Mouse (Mus musculus): ENCODE measurements around the gene Rnf103. TPM values are rescaled to one million over a fixed set of nuclear protein-coding genes. Genes with fewer than 3 reads are reported as not detected.
"Not testable (repeated sequence)": the region's sequence is repeated elsewhere in the genome, so short reads cannot be mapped to it uniquely, and the experiment has no call there.

The Rnf103 gene
- total RNA-seq (2021) (10 to 100 TPM; 20.8 to 26.7 TPM), polyA plus RNA-seq (2012; rRNA removed) (7.6 and 12.1 TPM in 2 replicates)
- long read RNA-seq, transcript Rnf103-201 (4 exons, 3,264 nt) = major isoform, 21 of 27 reads
- long read RNA-seq, partial matches to known transcripts = 3 of 27 reads
- long read RNA-seq, other reads (novel, unspliced or antisense) = 3 of 27 reads

DNA sequence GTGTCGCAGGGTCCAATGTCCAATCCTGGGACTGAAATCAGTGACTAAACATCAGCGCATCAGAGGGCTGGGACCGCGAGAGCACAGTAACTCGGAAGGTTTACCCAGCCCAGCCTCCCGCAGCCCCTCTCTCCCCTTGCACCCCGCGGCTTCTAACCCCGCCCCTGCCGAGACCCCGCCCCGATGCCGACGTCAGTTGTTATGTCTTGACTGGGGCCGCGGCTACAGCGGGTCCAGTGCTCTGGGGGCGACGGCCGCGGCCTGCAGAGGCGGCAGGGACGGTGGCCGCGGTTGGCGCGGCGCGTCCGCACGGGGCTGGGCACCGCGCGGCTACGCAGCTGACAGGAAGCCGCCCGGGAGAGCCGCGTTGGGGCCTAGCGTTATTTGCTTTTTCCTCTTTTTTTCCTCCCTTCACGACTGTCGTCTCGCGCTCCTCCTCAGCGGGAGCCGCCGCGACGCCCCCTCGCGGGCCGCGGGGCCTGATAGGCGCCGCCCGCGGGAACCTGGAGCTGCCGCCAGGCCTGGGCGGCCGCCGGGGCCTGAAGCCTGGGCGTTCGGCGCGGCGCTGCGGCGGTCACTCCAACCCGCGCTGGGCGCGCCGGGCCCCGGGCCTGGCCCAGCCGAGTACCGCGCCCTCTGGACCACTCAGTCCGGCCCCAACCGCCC is at the start of gene Rnf103:
Gene Rnf103 (plus strand): TSS at position 220 of the 666 bp plus-strand sequence.
- H3K9ac ChIP-seq (ENCODE audit: low read depth, low read length) = peak within 1 kb of the TSS; percentile 96
- TF ChIP-seq POLR2A (IDR thresholded peaks at IDR 0.05; ENCODE audit: insufficient read depth, low read depth, low read length) = peak; percentile 92
- no peak; the same call in 1 of the 2 replicates for TF ChIP-seq EP300 (IDR thresholded peaks at IDR 0.05; ENCODE audit: insufficient read depth, low read depth, low read length)
- peak; percentile 60 for TF ChIP-seq CTCF (IDR thresholded peaks at IDR 0.05)
- no peaks in the 10 kb centered on the region for H3K79me2 ChIP-seq (replicated peaks; ENCODE audit: control insufficient read depth, insufficient read depth, low read length)
- peak within 1 kb of the TSS; percentile 84 for H3K4me3 ChIP-seq
- peak; percentile 94 to 95 for DNase-seq
- H3K27me3 ChIP-seq (ENCODE audit: control insufficient read depth, insufficient read depth, low read length) = no peaks in the 10 kb centered on the region
- intact Hi-C loops (cut with DNase I) = loop anchor here (1.0 to 2.0 kb wide), 3 partner anchors 49 to 139 kb away; partner anchors contain the start of genes Chmp3, Kdm3a and Rmnd5a
- peak within 1 kb of the TSS; percentile 98 for H3K27ac ChIP-seq
- under 1% methylated on average over 76 of the region's 79 CpGs for WGBS
- H3K4me1 ChIP-seq (ENCODE audit: control insufficient read depth, insufficient read depth, low read length) = peaks cover 3% of the 10 kb centered on the region
- H3K36me3 ChIP-seq (ENCODE audit: control insufficient read depth, insufficient read depth, low read length) = peaks cover 22% of the 10 kb centered on the region

- WGBS = 54% methylated on average over 1 of the region's 1 CpGs
- no peak overlapping the region for H3K9ac ChIP-seq (ENCODE audit: low read depth, low read length)
- no peak for DNase-seq
- intact Hi-C loops (cut with DNase I) = loop anchor here (5.0 kb wide), 1 partner anchor 98 kb away; the partner anchor contains the start of gene Chmp3
- peaks cover 2% of the 10 kb centered on the region; the same call in 1 of the 2 replicates for H3K4me1 ChIP-seq (ENCODE audit: control insufficient read depth, insufficient read depth, low read length)
- no peak overlapping the region for H3K4me3 ChIP-seq
- TF ChIP-seq CTCF (IDR thresholded peaks at IDR 0.05) (no peak), EP300 (IDR thresholded peaks at IDR 0.05; ENCODE audit: insufficient read depth, low read depth, low read length) (no peak), POLR2A (IDR thresholded peaks at IDR 0.05; ENCODE audit: insufficient read depth, low read depth, low read length) (no peak)
- no peaks in the 10 kb centered on the region for H3K27me3 ChIP-seq (ENCODE audit: control insufficient read depth, insufficient read depth, low read length)
- no peaks in the 10 kb centered on the region for H3K36me3 ChIP-seq (ENCODE audit: control insufficient read depth, insufficient read depth, low read length)
- no peak overlapping the region for H3K27ac ChIP-seq
- H3K79me2 ChIP-seq (replicated peaks; ENCODE audit: control insufficient read depth, insufficient read depth, low read length) = 0 out of 2 replicates have a peak, but pooled peaks cover 1% of the 10 kb centered on the region
These were observed 48.9 kb upstream of the Rnf103 start for GRCm38 (mm10) chr6:71444756-71445155.

GRCm38 (mm10) chr6:71445560-71445959 is 48.1 kb upstream of the Rnf103 start:
- Histone ChIP-seq H3K4me3 (no peak overlapping the region), H3K27ac (no peak overlapping the region), H3K27me3 (ENCODE audit: control insufficient read depth, insufficient read depth, low read length) (no peaks in the 10 kb centered on the region), H3K79me2 (replicated peaks; ENCODE audit: control insufficient read depth, insufficient read depth, low read length) (no peaks in the 10 kb centered on the region), H3K9ac (ENCODE audit: low read depth, low read length) (no peak overlapping the region), H3K4me1 (ENCODE audit: control insufficient read depth, insufficient read depth, low read length) (peaks cover 2% of the 10 kb centered on the region; the same call in 1 of the 2 replicates), H3K36me3 (ENCODE audit: control insufficient read depth, insufficient read depth, low read length) (no peaks in the 10 kb centered on the region)
- DNase-seq = no peak
- TF ChIP-seq POLR2A (IDR thresholded peaks at IDR 0.05; ENCODE audit: insufficient read depth, low read depth, low read length) = no peak
- TF ChIP-seq CTCF (IDR thresholded peaks at IDR 0.05) = no peak
- no peak for TF ChIP-seq EP300 (IDR thresholded peaks at IDR 0.05; ENCODE audit: insufficient read depth, low read depth, low read length)
- intact Hi-C loops (cut with DNase I) = no loop called here
- 81% methylated on average over 6 of the region's 6 CpGs for WGBS

DNA sequence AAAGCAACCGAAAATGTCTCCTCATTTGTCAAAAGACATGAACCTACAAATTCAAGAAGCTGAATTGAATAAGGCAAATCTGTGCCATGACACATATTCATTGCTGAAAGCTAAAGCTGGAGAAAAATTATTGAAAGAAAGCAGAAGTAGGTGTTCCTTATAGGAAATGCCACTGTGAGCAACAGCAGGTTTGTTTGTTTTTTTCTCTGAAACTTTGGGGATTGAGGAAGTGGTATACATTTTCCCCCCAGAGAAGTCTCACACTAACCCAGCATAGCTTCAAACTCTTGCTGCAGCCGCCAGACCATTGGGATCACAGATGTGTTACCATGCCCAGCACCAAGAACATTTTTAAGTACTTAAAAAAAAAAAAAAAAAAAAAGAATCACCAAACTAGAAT is 40.9 kb upstream of the Rnf103 start:
- no peak overlapping the region for H3K4me3 ChIP-seq
- 69% methylated on average over 2 of the region's 2 CpGs for WGBS
- no peak for TF ChIP-seq EP300 (IDR thresholded peaks at IDR 0.05; ENCODE audit: insufficient read depth, low read depth, low read length)
- TF ChIP-seq CTCF (IDR thresholded peaks at IDR 0.05) = no peak
- TF ChIP-seq POLR2A (IDR thresholded peaks at IDR 0.05; ENCODE audit: insufficient read depth, low read depth, low read length) = no peak
- H3K36me3 ChIP-seq (ENCODE audit: control insufficient read depth, insufficient read depth, low read length) = no peaks in the 10 kb centered on the region
- no peaks in the 10 kb centered on the region for H3K27me3 ChIP-seq (ENCODE audit: control insufficient read depth, insufficient read depth, low read length)
- DNase-seq = no peak
- H3K9ac ChIP-seq (ENCODE audit: low read depth, low read length) = no peak overlapping the region
- intact Hi-C loops (cut with DNase I) = no loop called here
- H3K79me2 ChIP-seq (replicated peaks; ENCODE audit: control insufficient read depth, insufficient read depth, low read length) = no peaks in the 10 kb centered on the region
- H3K4me1 ChIP-seq (ENCODE audit: control insufficient read depth, insufficient read depth, low read length) = peaks cover 1% of the 10 kb centered on the region; the same call in 1 of the 2 replicates
- H3K27ac ChIP-seq = no peak overlapping the region

GRCm38 (mm10) chr6:71453983-71454739 is 39.5 kb upstream of the Rnf103 start:
- H3K4me1 ChIP-seq (ENCODE audit: control insufficient read depth, insufficient read depth, low read length); intact Hi-C loops (cut with DNase I); H3K27me3 ChIP-seq (ENCODE audit: control insufficient read depth, insufficient read depth, low read length); H3K27ac ChIP-seq; H3K4me3 ChIP-seq; H3K79me2 ChIP-seq (replicated peaks; ENCODE audit: control insufficient read depth, insufficient read depth, low read length); H3K36me3 ChIP-seq (ENCODE audit: control insufficient read depth, insufficient read depth, low read length); DNase-seq; H3K9ac ChIP-seq (ENCODE audit: low read depth, low read length): not testable (repeated sequence)

All from heart, adult 2 months (tissue).